Mouse (Mus musculus) kidney, adult 9 months (tissue): Measurements from ENCODE around the gene Ccdc148.

Source experiments
- DNase-seq: peaks from one replicate; pipeline ENCODE4 v3.0.0; 2022

The Ccdc148 gene

DNA sequence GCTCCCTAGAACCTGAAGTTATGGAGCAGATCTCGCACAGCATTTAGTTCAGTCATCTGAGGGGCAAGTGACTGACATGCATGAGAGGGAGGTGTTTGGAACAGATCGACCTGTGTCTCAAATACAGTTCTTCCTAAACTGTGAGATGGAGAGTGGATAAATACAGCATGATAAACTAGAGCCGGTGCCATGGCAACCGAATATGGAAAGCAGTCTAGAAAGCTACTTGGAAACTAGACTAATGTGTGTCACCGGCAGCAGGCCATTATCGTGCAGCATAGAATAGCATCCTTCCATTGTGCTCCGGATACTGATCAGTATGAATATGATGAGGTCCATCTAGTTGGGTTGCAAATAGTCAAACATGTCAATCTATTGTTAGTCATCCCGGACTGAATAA lies 17.7 kb upstream of the Ccdc148 start:
- no peak for DNase-seq

DNA sequence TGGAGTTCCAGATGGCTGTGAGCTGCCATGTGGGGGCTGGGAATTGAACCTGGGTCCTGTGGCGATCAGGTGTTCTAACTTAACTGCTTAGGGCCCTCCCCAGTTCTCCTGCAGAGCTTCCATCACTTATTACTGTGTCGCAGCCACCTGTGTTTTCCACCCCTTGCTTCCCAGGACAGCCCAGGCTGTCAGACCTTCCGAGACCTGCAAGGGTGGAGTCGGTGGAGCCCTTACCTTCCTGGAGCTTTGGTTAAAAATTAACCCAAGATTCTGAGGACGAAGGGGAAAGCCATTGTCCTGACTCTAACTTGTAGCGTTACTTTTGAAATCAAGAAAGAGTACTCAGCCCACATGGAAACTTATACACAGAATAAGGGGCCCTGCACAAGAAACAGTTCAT lies 15.4 kb upstream of the Ccdc148 start:
- peak; percentile 77 for DNase-seq

DNA sequence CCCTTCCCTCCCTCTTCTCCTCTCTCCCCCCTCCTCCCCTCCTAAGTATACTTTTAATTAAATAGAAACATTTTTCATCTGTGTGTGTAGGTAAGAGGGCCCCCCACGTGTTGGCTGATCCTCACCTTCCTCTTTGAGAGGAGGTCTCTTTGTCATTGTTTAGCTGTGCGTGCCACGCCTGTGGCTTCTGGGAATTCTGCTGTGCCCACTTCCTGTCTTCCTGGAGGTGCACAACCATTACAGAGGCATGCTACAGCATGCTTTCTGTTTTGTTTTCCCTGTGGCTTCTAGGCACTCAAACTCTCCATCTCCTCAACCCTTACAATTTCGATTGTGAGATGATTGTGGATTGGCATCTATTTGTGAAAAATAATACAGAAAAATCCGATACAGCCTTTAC lies 11.1 kb upstream of the Ccdc148 start:
- no peak for DNase-seq

DNA sequence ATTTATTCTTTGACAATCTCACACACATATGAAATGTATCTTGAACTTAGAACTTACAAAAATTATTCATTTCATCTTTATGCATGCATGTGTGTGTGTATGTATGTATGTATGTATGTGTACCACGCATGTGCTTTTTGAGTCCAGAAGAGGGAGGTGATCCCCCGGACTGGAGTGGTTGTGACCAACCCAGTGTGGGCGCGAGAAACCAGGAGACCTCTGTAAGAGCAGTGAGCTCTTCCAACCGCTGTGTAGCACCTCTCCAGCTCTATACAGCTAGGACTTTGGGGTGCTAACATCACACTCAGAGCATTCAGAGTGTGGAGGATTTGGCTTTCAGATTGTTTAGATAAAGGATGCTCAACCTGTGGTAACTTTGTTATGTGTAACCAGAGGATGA lies 10.1 kb upstream of the Ccdc148 start:
- no peak for DNase-seq

DNA sequence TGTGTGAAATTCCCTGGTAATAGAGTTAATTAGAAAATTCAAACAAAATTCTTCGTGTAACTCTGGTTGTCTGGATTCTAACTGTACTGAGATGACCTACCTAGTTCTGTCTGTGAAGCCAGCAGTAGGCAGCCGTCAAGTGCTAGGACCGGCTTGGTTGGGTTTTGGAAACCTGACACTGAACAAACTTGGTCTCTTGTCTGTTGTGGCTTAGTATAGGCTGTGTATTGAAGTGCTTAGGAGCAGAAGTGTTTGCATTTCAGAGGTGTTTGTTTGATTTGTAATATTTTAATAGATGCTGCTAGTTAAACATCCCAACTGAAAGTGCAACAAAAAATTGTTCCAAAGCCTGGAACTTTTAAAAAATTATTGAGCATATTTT lies 9.7 kb upstream of the Ccdc148 start:
- DNase-seq = no peak

DNA sequence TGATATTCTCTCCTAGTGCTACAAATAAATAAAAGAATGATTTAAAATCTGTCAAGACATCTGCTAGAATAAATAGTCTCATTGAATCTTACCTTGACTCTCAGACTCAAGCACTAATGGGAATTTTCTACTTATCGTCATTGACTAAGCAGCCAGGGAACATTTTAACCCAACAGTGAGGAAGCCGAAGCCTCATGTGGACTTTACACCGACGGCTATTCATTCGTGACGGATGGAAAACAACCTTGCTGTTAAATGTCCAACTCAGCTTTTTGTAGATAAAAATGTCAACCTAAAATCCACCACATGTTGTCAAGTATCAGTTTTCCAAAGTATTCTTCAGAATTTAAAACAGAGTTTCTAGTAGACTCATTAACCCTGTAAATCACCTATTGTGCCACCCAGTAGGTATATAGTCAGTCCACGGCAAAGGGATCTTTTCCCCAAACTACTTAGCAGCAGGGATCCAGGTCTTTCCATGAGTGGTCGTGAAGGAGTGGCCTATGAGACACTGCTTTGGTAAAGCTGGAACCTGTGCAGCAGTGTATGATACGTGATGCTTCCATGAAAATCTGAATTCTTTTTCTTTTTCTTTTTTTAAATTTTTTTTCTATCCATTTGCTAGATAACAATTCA lies 9.2 kb upstream of the Ccdc148 start:
- peak; percentile 86 for DNase-seq

DNA sequence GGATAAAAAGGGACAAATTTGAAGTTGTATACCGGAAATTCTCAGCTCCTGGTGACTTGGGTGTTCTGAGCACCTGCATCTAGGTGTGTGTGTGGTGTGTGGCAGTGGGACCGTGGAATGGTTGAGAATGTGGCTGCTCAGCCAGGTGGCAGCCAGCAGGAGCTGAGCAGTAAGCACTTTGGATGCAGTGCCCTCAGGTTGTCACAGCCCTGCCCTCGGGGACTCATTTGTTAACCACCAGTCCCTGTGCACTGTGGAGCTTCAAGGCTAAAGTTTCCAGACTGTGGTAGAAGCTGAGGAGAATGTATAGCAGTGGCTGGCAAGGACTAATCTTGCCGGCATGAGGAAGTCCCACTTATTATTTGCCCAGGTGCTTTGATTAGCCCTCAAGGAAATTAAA lies 7.3 kb upstream of the Ccdc148 start:
- peak; percentile 35 for DNase-seq

DNA sequence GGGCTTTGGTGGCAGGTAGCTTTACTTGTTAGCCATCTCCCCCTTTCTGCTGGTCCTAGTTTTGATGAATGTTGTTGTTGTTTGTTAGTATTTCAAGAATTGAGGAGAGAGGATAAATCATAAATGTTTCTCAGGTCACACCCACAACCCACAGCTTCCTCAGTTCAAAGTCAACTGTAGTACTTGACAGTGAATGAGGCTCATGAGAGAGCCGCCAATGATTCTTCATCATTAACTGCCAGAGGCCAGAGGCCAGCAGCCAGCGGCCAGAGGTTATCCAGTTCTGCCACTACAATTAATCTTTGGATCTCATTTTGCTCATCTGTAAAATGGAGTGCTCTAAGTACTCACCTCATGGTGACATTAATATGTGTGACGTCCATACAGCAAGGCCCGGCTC lies 6.5 kb upstream of the Ccdc148 start:
- peak; percentile 85 for DNase-seq

DNA sequence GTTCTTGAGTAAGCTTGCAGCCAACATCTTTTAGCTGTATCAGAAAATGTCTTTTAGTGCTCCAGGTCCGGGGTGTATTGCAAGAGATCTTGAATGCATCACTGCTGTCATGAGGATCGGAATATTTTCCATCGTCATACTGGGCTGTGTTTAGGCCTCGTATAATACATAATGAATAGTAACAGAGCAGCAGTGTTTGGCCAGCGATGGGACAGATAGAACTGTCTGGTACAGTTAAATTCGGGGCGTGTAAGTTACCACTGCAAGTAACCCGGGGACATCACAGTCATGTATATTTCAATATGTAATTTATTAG lies 1.8 kb upstream of the Ccdc148 start:
- DNase-seq = no peak

DNA sequence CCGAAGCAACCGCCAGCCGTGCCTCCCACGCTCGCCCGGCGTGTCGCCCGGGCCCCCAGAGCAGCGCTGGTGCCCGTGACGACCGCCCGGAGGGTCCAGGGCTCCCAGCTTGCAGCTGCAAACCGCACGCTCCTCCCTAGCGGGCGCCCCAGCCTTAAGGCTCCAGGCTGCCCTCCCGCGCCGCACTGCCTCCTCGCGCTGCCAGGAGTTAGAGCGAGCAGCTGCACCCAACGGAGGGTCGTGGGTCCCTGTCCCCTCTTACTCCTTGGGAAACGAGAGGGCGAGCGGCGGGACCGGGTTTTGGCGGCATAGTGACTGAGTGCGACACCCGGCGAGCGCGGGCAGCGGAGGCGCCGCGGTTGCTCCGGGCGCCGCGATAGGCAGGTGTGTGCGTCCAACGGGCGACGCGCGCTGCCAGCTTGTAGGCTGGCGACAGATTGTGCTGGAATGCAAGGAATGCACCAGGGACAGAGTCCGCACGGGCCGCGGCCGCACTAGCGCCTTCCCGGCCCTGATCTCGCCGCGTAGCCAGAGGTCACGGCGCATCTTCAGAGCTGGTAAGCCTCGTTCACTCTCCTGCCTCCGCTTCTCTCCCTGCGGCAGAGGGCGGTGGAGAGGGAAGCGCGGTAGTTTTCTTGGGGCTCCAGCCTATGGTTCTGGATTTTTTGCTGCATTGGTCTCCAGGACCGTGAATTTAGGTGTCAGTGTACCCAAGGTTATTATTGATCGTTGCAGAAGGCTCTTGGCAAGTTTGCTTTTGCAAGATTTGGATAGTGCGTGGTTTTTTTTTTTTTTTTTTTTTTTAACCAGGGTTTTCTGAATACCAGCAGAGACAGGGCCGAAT lies 1.2 kb upstream of the Ccdc148 start:
- peak; percentile 86 for DNase-seq

DNA sequence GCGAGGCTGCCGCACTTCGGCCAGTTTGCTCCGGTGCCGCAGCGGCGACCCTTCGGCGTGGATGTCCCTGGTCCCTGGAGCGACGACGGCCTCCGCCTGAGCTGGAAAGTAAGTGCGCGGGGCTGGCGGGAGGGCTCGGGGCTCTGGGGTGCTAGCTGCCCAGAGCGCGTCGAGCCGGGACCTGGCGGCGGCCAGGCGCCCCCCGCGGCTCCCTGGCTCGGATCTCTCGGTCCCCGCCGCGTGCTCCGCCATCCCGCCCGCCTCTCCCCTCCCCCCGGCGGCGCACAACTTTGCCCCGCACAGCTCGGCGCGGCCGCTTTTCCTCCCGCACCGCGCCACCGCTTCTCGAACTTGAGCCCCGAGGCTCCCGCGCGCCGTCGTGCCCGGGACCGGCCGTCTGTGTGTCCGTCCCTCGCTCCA lies 548 bp upstream of the Ccdc148 start:
- no peak for DNase-seq

DNA sequence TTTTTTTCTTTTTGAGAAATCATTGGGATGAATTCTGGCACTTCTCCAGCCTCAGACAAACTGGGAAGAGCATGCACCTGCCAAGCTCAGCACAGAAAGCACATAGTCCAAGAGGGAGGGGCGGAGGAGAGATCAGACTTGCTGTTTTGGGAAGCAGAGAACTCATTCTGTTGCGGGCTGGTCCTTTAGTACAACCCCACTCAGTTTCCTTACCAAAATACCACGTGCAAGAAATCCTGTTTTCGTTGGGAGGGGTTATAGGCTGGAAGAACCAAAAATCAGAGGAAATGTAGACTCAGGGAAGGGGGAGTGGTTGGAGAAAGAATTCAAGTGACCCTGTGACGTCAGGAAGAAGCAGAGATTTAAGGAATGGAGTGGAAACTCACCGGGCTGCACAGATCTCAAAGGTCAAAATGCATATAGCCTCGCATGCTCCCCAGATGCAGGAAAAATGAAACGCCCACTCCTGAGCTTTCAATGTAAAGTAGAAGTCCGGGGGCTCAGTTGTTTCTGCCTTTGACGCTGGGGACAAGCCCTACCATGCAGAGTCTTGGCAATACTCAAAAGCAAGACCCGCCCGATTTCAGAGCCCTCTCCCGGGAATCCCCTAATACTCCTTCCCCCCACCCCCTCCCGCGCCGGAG lies 400 bp downstream of the Ccdc148 start:
- peak; percentile 86 for DNase-seq

DNA sequence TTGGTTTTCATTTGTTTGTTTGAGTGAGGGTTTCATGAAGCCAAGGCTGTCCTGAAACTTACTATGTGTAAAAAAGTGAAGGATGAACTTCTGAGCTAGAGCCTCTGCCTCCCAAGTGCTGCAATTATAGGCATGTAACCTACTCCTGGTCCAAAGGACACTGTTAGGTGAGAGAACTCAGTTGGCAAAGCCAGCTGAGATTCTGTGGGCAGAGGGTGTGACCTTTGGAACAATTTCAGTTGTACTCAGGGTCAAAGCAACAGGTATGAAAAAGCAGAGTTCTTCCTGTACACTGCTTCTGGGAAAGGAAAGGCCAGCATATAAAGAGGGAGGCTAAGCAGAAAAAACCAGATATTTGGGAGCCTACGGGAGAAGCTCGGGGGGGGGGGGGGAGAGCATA lies 2.4 kb downstream of the Ccdc148 start:
- peak; percentile 93 for DNase-seq

DNA sequence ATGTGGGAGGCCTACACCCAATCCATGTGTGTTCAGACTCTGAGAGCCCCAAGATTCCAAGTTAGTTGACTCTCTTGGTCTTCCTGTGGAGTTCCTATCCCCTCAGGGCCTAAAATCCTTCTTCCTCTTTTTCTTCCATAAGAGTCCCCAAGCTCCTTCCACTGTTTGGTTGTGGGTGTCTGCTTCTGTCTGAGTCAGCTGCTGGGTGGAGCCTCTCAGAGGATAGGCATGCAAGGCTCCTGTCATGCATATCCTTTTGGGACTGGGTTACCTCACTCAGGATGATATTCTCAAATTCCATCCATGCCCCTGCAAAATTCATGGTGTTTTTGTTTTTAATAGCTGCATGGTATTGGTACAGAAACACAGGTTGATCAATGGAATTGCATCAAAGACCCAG lies 5.1 kb downstream of the Ccdc148 start:
- no peak for DNase-seq

DNA sequence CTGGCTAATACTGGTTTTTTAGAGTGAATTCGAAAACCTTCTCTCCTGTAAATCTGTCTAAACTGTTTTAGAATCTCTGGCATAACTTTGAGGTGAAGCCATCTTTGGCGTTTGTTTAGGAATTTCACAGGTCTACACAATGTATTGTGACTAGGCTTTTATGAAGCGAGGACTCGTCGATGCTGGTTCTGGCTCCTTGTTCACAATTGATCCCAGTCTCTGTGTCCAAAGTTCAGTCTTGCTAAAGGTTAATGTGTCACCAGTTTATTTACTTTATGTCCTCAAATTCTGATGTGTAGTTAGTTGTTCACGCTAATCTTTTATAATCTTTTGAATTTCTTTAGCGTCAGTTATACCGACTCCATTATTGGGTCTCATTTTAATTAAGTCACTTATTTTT lies 29.4 kb downstream of the Ccdc148 start:
- DNase-seq = peak; percentile 79

DNA sequence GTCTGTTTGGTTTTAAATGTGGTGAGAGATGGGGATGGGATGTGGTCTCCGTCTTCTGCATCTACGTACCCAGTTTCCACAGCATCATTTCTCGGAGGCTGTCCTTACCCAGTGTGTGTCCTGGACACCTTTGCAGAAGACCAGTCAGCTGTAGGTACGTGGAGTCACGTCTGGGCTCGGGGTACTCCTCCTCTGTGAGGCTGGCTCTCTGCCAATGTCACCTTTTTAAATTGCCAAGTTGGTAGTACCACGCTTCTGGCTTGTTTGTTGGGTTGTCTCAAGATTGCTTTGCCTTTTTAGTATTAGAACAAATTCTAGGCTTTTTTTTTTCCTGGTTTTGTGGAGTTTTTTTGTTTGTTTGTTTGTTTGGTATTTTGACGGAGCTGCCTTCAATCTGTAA lies 30.7 kb downstream of the Ccdc148 start:
- DNase-seq = no peak

DNA sequence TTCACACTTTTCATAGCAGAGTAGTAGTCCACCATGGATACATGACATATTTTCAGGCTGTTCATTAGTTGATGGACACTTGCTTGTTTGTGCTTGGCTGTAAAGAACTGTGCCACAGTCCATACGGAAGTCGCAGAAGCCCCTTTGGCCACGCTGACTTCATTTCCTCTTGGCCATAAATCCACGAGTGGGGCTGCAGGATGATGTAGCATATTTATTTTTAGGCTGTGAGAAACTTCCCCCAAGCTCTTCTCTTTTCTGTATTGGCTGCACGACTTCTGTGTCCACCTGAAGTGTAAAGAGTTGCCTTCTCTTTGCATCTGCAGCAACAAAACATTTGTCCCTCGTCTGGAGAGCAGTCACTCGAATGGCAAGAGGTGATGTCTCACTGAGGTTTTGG lies 31.5 kb downstream of the Ccdc148 start:
- no peak for DNase-seq

DNA sequence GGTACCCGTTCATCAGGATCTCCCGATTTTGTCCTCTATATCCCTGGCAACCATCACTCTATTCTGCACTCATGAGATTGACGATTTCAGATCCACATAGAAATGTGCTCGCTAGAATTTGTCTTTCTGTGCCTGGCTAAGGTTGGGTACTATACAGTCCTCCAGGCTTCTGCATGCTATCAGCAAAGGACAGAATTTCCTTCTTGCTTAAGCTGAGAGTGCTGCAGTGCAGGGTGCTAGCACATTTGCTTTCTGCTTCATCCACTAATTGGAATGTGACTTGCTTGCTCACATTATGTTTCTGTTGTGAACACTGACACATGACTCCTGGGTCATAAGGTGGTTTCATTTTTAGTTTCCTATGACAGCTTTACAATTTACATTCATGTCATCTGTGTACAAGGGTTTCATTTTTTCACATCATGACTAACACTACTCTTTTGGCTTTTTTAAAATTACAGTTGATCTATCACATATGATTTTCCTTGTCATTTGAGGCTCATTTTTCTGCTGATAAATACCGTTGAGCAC lies 104.8 kb downstream of the Ccdc148 start:
- no peak for DNase-seq

DNA sequence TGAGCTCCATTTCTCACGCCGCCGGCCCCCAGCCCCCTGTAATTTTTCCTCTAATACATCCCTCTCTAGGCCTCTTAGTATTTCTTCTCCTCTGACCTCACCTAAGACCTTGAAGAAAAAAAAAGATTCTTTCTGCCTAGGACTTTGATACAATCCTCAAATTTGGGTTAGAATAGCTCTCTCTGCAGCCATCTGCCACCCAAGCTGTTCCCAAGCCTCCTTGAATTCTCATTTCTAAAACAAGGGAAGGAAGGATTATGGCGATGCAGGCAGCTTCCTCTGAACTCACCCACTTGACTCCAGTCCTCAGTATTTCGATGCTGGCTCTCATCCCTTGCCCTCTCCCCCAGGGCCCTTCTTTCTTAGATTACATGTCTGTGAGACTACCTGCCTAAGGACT lies 106.1 kb downstream of the Ccdc148 start:
- no peak for DNase-seq

DNA sequence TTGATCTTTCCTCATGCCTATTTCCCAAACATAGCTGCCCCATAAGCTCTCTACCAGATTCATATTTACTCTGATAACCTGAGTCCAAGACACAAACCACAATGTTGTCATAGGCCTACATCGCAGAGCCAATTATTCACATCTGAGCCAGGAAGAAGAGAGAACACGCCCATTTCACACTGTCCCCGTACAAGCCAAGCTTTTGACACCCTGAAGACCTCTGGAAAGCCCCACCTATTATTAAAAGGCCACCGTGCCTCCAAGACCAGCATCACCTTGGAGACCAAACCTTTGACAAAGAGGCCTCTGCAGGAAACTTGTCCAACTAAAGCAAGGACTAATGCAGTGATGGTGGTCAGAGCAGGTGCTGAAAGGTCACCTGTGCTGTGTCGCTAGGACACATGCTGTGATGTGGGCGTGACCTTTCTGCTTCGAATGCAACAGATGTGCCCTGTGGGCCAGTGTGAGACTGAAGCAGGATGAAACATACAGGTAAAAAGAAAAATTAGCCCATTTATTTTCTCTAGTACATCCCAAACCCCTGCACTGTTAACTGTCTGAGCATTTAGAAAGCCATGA lies 106.9 kb downstream of the Ccdc148 start:
- no peak for DNase-seq

DNA sequence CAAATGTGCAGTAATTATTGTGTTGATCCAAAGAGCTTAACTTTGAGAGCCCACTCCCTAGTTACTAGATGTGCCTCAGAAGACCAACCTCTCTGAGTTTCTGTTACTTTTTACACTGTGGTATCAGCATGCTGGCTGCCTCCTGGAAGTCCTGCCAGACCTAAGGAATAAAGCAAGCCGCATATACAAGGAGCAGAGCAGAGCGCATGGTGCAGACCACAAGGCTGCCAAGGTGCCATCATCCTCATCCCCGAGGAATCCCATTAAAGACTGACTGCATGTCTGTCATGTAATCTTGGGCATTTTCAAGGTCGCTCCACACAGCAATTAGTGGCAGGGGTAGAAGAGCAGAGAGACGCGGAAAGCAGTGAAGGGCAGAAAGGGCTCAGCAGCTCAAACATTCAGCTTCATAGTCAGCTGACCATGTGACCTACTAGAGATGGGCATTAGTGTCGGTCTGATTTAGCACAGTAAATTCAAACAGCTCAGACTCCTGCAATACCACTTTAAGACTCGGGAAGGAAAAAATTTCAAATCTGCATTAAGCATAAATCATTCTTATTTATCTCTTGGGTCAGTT lies 110.1 kb downstream of the Ccdc148 start:
- DNase-seq = no peak

DNA sequence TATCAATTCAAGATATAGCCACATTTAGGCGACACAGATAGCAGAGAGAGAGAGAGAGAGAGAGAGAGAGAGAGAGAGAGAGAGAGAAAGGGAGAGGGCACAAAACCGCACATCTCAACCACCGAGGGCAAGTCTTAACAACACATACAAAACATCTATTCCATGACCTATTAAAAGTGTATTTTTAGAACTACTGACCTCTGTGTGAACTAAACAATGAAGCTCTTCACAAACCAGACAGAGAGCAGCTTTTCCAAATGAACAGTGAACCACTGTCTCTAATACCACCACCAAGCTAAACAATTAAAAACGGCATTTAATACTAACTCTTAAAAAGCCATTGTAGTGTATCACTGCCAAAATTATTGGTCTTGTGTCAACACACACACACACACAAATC lies 110.8 kb downstream of the Ccdc148 start:
- no peak for DNase-seq

DNA sequence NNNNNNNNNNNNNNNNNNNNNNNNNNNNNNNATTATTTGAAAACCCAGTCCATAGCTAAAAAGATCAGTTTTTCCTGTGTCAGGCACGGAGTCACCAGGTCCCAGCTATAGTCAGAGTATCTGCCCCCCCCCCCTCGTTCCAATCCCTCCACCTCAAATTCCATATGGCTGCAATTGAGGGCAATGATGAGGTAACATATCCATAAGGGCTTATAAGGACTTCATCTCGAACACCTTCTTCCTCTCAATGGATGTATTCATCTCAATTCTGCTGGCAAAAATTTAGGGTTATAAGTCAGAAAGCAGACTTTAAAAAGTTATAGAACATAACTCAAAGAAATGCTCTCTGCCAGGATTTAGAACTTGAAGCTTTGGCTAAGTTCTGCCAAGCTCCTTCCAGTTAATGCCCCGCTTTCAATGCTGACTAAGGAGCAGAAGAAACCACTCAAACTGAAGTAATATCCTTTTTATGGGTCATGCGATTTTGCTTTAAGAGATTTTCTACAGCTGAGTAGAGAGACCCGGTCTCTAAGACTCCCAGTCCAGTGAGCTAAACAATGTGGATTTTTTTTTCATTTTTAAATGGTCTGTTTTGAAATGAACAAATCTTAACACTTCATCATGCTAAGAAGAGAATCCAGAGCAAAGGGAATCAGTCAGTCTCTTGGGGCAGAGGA lies 111.6 kb downstream of the Ccdc148 start:
- DNase-seq = no peak
